Mouse (Mus musculus): ENCODE results near the gene Rnasel. TPM values are rescaled to one million over a fixed set of nuclear protein-coding genes. Genes with fewer than 3 reads are reported as not detected.

The Rnasel gene
- polyA plus RNA-seq, 1 experiment, result 1.4 TPM

DNA sequence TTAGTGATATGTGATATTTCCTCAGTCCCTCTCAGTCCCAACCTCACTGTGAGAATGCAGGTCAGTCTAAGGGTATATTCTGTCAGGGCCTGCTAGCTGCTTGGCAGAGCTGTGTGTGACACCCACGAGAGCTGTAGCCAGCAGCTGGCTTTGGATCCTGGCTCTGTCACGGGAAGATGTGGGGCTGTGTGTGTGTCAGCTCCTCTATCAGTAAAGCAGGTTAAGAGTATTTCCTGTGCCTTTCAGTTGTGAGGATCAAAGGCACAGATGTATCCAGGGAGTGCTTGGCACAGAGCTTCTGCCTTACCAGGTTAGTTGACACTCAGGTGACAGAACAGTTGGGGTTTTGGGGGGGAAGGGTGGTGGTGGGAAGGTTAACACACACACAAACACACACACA is 19.4 kb upstream of the Rnasel start:
- no peak for TF ChIP-seq GATA1 (IDR thresholded peaks at IDR 0.05; ENCODE audit: low read length)
- TF ChIP-seq TAL1 (IDR thresholded peaks at IDR 0.05; ENCODE audit: low read length), result no peak
- H3K27me3 ChIP-seq (ENCODE audit: control insufficient read depth), result no peaks in the 10 kb centered on the region
- H3K4me3 ChIP-seq (replicated peaks), result no peak overlapping the region

DNA sequence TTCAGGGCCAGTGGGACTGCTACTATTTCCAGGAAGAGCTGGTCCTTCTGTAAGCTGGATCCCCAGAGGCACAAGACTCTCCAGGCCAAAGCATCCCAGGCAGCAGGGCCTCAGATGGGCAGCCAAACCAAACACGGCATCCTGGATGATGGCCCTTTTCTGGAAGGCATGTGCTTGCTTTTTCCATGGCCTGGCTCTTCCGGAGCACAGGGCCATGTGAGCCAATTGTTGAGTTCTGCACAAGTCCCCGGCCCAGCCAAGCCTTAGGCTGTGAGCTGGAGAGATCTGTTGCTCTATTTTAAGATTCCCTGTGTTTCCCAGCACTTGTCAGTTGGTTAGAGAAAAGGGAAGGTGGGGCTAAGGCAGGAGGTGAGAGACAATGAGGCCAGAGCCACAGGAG is 18.6 kb upstream of the Rnasel start:
- TF ChIP-seq GATA1 (IDR thresholded peaks at IDR 0.05; ENCODE audit: low read length) (no peak), TAL1 (IDR thresholded peaks at IDR 0.05; ENCODE audit: low read length) (no peak)
- no peak overlapping the region for H3K4me3 ChIP-seq (replicated peaks)
- peaks cover 2% of the 10 kb centered on the region; the same call in 1 of the 2 replicates for H3K27me3 ChIP-seq (ENCODE audit: control insufficient read depth)
- no peaks in the 10 kb centered on the region for H3K36me3 ChIP-seq (ENCODE audit: control insufficient read depth)
- H3K4me1 ChIP-seq (ENCODE audit: control insufficient read depth), result peaks cover 18% of the 10 kb centered on the region
- no peaks in the 10 kb centered on the region for H3K9me3 ChIP-seq (ENCODE audit: control insufficient read depth, low read length)

More for the DNA sequence above, 19.4 kb upstream of the Rnasel start:
- Histone ChIP-seq H3K36me3 (ENCODE audit: control insufficient read depth) (no peaks in the 10 kb centered on the region), H3K4me1 (ENCODE audit: control insufficient read depth) (peaks cover 18% of the 10 kb centered on the region), H3K9me3 (ENCODE audit: control insufficient read depth, low read length) (no peaks in the 10 kb centered on the region)

DNA sequence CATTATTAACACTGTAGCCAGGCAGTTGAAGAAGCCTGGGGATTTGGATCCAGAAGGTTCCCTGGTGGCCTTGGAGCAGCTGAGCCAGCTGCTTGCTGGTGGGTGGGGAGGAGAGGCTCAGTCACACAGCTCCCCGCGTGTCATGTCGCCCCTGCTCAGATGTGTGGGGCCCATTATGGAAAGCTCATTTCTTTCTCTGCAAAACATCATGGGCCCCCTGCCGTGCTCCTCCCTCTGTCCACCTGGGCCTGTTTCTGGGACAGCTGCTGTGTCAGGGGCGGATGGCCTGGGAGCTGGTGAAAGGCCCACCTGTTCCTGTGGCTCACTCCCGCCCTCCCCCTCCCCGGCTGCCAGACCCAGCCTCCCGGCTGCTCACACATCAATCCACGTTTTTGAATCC is 16.0 kb upstream of the Rnasel start:
- peaks cover 14% of the 10 kb centered on the region for H3K27me3 ChIP-seq (ENCODE audit: control insufficient read depth)
- H3K9me3 ChIP-seq (ENCODE audit: control insufficient read depth, low read length), result no peaks in the 10 kb centered on the region
- no peaks in the 10 kb centered on the region for H3K36me3 ChIP-seq (ENCODE audit: control insufficient read depth)
- no peak for TF ChIP-seq GATA1 (IDR thresholded peaks at IDR 0.05; ENCODE audit: low read length)
- no peak for TF ChIP-seq TAL1 (IDR thresholded peaks at IDR 0.05; ENCODE audit: low read length)
- H3K4me3 ChIP-seq (replicated peaks), result no peak overlapping the region
- H3K4me1 ChIP-seq (ENCODE audit: control insufficient read depth), result peaks cover 18% of the 10 kb centered on the region

DNA sequence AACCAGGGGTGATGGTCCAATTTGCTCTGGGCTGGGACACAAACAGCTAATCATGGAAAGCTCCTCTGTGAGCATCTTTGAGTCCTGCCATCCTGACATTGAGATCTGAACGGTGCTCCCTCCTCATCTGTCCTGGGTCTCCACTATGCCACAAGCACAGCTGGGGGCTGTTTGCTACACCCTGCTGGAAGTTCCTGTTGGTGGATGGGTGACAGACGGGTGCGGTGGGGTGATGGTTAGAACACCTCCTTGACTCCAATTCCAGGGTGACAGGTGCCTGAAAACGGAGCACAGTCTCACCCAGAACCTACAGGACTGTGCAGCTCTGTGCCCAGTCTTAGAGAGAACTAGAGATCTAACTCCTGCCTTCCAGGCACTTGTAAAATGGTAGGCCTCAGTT is 14.4 kb upstream of the Rnasel start:
- Histone ChIP-seq H3K4me1 (ENCODE audit: control insufficient read depth) (peaks cover 18% of the 10 kb centered on the region), H3K9me3 (ENCODE audit: control insufficient read depth, low read length) (no peaks in the 10 kb centered on the region), H3K4me3 (replicated peaks) (no peak overlapping the region), H3K27me3 (ENCODE audit: control insufficient read depth) (peaks cover 31% of the 10 kb centered on the region), H3K36me3 (ENCODE audit: control insufficient read depth) (no peaks in the 10 kb centered on the region)
- TF ChIP-seq TAL1 (IDR thresholded peaks at IDR 0.05; ENCODE audit: low read length), result no peak
- TF ChIP-seq GATA1 (IDR thresholded peaks at IDR 0.05; ENCODE audit: low read length), result no peak

DNA sequence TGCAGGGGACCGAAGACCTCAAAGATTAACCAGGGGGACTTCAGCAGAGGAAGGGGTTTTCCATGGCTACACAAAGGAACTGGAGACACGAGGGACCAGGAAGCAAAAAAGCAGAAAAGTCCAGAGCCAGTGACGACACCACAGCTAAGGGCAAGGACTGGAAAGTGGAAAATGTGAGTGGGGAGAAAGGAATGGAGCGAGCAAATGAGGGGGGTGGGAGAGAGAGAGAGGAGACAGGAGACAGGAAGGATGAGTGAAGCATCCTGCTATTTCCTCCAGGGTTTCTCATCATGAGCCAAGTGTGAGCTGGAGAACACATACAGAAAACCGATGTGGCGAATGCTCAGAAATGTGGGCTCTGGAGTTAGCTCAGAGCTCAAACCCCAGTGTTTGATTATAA is 13.1 kb upstream of the Rnasel start:
- Histone ChIP-seq H3K27me3 (ENCODE audit: control insufficient read depth) (peaks cover 43% of the 10 kb centered on the region), H3K4me3 (replicated peaks) (no peak overlapping the region), H3K36me3 (ENCODE audit: control insufficient read depth) (no peaks in the 10 kb centered on the region), H3K9me3 (ENCODE audit: control insufficient read depth, low read length) (no peaks in the 10 kb centered on the region), H3K4me1 (ENCODE audit: control insufficient read depth) (peaks cover 21% of the 10 kb centered on the region)
- TF ChIP-seq GATA1 (IDR thresholded peaks at IDR 0.05; ENCODE audit: low read length) (no peak), TAL1 (IDR thresholded peaks at IDR 0.05; ENCODE audit: low read length) (no peak)

DNA sequence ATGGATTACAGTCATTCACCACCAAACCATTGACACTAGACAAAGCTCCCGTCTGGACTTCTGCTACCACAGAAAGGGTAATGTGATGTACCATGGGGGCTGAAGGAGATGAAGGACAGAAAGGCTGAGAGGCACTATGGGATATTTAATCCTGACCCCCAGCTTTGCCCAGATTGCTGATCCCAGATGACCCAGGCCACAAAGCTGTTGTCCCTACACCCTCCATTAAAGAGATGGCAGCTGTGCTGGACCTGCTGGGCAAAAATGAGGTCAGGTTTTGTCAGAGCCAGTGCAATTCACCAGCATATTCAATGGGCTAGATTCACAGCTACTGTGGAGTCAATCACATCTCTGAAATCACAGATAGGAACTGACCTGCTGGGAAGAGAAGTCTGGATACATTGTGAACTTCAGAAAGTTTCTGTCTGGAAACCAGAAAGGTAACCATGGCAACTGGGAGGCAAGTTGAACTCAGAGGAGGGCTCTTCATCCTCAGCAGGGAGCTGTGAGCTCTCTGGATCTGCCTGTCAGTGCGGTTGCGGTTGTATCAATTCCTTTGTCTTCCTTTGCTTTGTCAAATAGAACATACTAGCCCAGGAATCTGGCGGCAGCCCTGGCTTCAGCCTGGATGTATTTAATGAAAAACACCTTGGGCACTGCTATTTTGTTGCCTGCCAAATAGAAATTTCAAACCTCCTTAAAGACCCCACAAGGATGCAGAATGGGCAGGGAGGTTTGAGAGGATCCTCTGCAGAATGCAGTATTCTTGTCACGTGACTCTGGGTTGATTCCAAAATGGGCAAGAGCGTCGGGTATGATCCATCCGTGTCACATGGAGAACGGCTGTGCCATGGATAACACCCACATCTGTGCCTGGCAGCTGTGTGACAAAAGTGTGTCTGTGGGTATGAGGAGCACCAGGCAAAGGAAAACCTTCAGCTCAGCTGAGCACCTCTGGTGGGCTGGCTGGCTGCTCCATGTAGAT is 11.8 kb upstream of the Rnasel start:
- no peak for TF ChIP-seq GATA1 (IDR thresholded peaks at IDR 0.05; ENCODE audit: low read length)
- TF ChIP-seq TAL1 (IDR thresholded peaks at IDR 0.05; ENCODE audit: low read length), result no peak
- Histone ChIP-seq H3K9me3 (ENCODE audit: control insufficient read depth, low read length) (no peaks in the 10 kb centered on the region), H3K4me1 (ENCODE audit: control insufficient read depth) (peaks cover 17% of the 10 kb centered on the region), H3K36me3 (ENCODE audit: control insufficient read depth) (no peaks in the 10 kb centered on the region), H3K4me3 (replicated peaks) (no peak overlapping the region), H3K27me3 (ENCODE audit: control insufficient read depth) (peaks cover 52% of the 10 kb centered on the region)

DNA sequence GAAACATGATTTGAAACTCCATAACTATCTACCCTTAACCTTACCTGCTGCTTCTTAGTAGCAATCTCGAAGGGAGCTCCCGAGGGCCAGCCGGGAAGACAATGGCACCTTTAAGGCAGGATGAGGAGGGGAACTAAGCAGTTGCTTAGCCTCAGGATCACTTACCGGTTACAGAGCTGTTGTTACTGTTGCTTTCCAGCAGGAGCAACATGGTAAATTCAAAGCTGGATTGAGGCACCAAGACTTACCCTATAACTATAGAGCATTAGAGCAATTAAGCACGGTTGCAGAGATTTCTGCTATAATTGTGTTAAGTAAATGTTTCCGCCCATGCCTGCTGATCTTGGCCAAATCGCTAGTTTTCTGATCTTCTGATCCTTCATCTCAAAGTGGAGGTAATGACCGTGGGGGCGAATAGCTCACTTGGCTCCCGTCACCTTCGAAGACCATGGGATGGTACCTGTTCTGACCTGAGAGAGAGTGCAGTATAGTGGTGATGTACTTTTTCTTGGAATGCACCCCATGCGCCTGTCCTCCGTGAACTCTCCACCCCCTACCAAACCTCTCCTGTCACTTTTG is 9.7 kb upstream of the Rnasel start:
- Histone ChIP-seq H3K9me3 (ENCODE audit: control insufficient read depth, low read length) (no peaks in the 10 kb centered on the region), H3K4me3 (replicated peaks) (no peak overlapping the region), H3K4me1 (ENCODE audit: control insufficient read depth) (peaks cover 3% of the 10 kb centered on the region), H3K27me3 (ENCODE audit: control insufficient read depth) (peaks cover 52% of the 10 kb centered on the region), H3K36me3 (ENCODE audit: control insufficient read depth) (no peaks in the 10 kb centered on the region)
- TF ChIP-seq GATA1 (IDR thresholded peaks at IDR 0.05; ENCODE audit: low read length) (no peak), TAL1 (IDR thresholded peaks at IDR 0.05; ENCODE audit: low read length) (no peak)

DNA sequence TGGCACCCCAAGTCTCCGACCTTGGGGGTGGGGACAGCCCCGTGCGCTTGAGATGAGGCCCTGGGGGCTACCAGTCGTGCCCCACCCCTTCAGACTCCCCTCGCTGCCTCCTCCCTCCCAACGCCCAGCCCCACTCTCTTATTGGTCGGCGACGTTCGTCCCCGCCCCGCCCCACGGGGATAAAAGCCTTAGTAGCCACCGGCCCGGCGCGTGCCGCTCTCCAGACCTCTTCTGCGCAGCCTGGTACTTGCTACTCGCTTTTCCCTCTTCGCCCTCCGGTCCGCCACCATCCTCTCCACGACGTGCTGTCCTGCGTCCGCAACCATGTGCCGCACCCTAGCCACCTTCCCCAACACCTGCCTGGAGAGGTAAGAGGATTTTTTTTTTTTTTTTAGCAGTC is 9.1 kb upstream of the Rnasel start, which contains the start of gene Rgs16:
Rgs16 (plus strand) TSS at position 205 of the 400 bp plus-strand sequence.
- peaks cover 52% of the 10 kb centered on the region for H3K27me3 ChIP-seq (ENCODE audit: control insufficient read depth)
- TF ChIP-seq TAL1 (IDR thresholded peaks at IDR 0.05; ENCODE audit: low read length) (no peak), GATA1 (IDR thresholded peaks at IDR 0.05; ENCODE audit: low read length) (no peak)
- no peaks in the 10 kb centered on the region for H3K9me3 ChIP-seq (ENCODE audit: control insufficient read depth, low read length)
- no peak within 1 kb of the TSS for H3K4me3 ChIP-seq (replicated peaks)
- H3K36me3 ChIP-seq (ENCODE audit: control insufficient read depth), result no peaks in the 10 kb centered on the region
- H3K4me1 ChIP-seq (ENCODE audit: control insufficient read depth), result peaks cover 3% of the 10 kb centered on the region

DNA sequence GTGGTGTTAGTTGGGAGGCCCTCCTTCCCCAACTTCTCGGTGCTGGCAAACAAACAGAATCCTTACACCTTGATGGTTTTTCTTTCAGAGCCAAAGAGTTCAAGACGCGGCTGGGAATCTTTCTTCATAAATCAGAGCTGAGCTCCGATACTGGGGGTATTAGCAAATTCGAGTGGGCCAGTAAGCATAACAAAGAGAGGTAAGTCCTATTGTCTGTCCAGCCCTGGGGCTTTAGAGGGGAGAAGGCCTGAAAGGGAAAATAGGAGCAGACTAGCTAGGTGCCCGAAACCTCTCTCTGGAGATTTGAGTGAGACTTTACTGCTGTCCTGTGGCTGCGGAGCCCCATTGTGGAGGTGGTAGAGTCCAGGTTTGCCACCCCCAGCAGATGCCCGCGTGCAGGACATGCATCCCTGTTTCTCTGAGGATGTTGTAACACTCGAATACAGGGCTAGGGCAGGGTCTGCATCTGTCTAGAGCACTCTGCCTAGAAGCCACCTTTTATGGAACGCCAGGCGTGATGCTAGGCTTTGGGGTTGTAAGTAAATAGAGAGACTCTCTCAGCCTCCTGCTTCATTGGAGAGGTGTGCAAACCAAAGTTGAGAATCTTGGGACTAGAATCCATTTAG is 8.3 kb upstream of the Rnasel start:
- Histone ChIP-seq H3K9me3 (ENCODE audit: control insufficient read depth, low read length) (no peaks in the 10 kb centered on the region), H3K27me3 (ENCODE audit: control insufficient read depth) (peaks cover 49% of the 10 kb centered on the region), H3K36me3 (ENCODE audit: control insufficient read depth) (no peaks in the 10 kb centered on the region), H3K4me1 (ENCODE audit: control insufficient read depth) (peaks cover 3% of the 10 kb centered on the region), H3K4me3 (replicated peaks) (no peak overlapping the region)
- TF ChIP-seq GATA1 (IDR thresholded peaks at IDR 0.05; ENCODE audit: low read length) (no peak), TAL1 (IDR thresholded peaks at IDR 0.05; ENCODE audit: low read length) (no peak)
